Mouse (Mus musculus): Measurements from ENCODE around the gene Amigo3. TPM values are rescaled to one million over a fixed set of nuclear protein-coding genes. Genes with fewer than 3 reads are reported as not detected.
"Not testable (repeated sequence)": the region's sequence is repeated elsewhere in the genome, so short reads cannot be mapped to it uniquely, and the experiment has no call there.

Gene Amigo3
- polyA plus RNA-seq (2011; ENCODE audit: insufficient read length, low read depth, missing spikeins) = 3.0 and 3.4 TPM in 2 replicates

GRCm38 (mm10) chr9:108052885-108053664 is at the start of gene Amigo3:
TSS of gene Amigo3 (plus strand) at chr9:108053159.
- H3K27ac ChIP-seq (ENCODE audit: insufficient read depth, low read length) = no peak within 1 kb of the TSS

GRCm38 (mm10) chr9:108003531-108003890 is 49.4 kb upstream of the Amigo3 start:
- TF ChIP-seq CTCF (IDR thresholded peaks at IDR 0.05; ENCODE audit: borderline replicate concordance, insufficient read depth, low read length) (no peak), POLR2A (IDR thresholded peaks at IDR 0.05; ENCODE audit: low read depth, low read length) (peak; percentile 41)
- H3K4me3 ChIP-seq (ENCODE audit: insufficient read depth, low read length) = peak overlapping the region; percentile 90

More at GRCm38 (mm10) chr9:108052885-108053664, at the start of gene Amigo3:
- Histone ChIP-seq H3K4me1 (ENCODE audit: control insufficient read depth, insufficient read depth, low read length) (0 out of 2 replicates have a peak, but pooled peaks cover 1% of the 10 kb centered on the region), H3K4me3 (ENCODE audit: insufficient read depth, low read length) (no peak within 1 kb of the TSS)
- peak; percentile 58 for TF ChIP-seq POLR2A (IDR thresholded peaks at IDR 0.05; ENCODE audit: low read depth, low read length)
- peak; percentile 45; the same call in 1 of the 2 replicates for TF ChIP-seq CTCF (IDR thresholded peaks at IDR 0.05; ENCODE audit: borderline replicate concordance, insufficient read depth, low read length)

GRCm38 (mm10) chr9:108008041-108008440 is 44.9 kb upstream of the Amigo3 start:
- Histone ChIP-seq H3K27ac (ENCODE audit: insufficient read depth, low read length) (no peak overlapping the region), H3K4me3 (ENCODE audit: insufficient read depth, low read length) (no peak overlapping the region), H3K4me1 (ENCODE audit: control insufficient read depth, insufficient read depth, low read length) (0 out of 2 replicates have a peak, but pooled peaks cover 4% of the 10 kb centered on the region)
- TF ChIP-seq POLR2A (IDR thresholded peaks at IDR 0.05; ENCODE audit: low read depth, low read length) = no peak
- no peak for TF ChIP-seq CTCF (IDR thresholded peaks at IDR 0.05; ENCODE audit: borderline replicate concordance, insufficient read depth, low read length)

More at GRCm38 (mm10) chr9:108003531-108003890, 49.4 kb upstream of the Amigo3 start:
- Histone ChIP-seq H3K27ac (ENCODE audit: insufficient read depth, low read length) (peak overlapping the region; percentile 49; the same call in 1 of the 2 replicates), H3K4me1 (ENCODE audit: control insufficient read depth, insufficient read depth, low read length) (no peaks in the 10 kb centered on the region; the same call in 1 of the 2 replicates)

GRCm38 (mm10) chr9:108010385-108010784 is 42.6 kb upstream of the Amigo3 start:
- no peak for TF ChIP-seq POLR2A (IDR thresholded peaks at IDR 0.05; ENCODE audit: low read depth, low read length)
- 0 out of 2 replicates have a peak, but pooled peaks cover 4% of the 10 kb centered on the region for H3K4me1 ChIP-seq (ENCODE audit: control insufficient read depth, insufficient read depth, low read length)

GRCm38 (mm10) chr9:108013577-108013976 is 39.4 kb upstream of the Amigo3 start:
- H3K27ac ChIP-seq (ENCODE audit: insufficient read depth, low read length); H3K4me1 ChIP-seq (ENCODE audit: control insufficient read depth, insufficient read depth, low read length); H3K4me3 ChIP-seq (ENCODE audit: insufficient read depth, low read length): not testable (repeated sequence)

More at GRCm38 (mm10) chr9:108010385-108010784, 42.6 kb upstream of the Amigo3 start:
- Histone ChIP-seq H3K4me3 (ENCODE audit: insufficient read depth, low read length) (no peak overlapping the region), H3K27ac (ENCODE audit: insufficient read depth, low read length) (no peak overlapping the region)

- TF ChIP-seq POLR2A (IDR thresholded peaks at IDR 0.05; ENCODE audit: low read depth, low read length) = no peak
- TF ChIP-seq CTCF (IDR thresholded peaks at IDR 0.05; ENCODE audit: borderline replicate concordance, insufficient read depth, low read length) = no peak
- Histone ChIP-seq H3K4me1 (ENCODE audit: control insufficient read depth, insufficient read depth, low read length) (no peaks in the 10 kb centered on the region), H3K27ac (ENCODE audit: insufficient read depth, low read length) (no peak overlapping the region), H3K4me3 (ENCODE audit: insufficient read depth, low read length) (no peak overlapping the region)
These were observed 35.8 kb upstream of the Amigo3 start for GRCm38 (mm10) chr9:108017127-108017526.

GRCm38 (mm10) chr9:108020741-108021140 is 32.2 kb upstream of the Amigo3 start:
- no peak overlapping the region for H3K4me3 ChIP-seq (ENCODE audit: insufficient read depth, low read length)
- TF ChIP-seq CTCF (IDR thresholded peaks at IDR 0.05; ENCODE audit: borderline replicate concordance, insufficient read depth, low read length) (no peak), POLR2A (IDR thresholded peaks at IDR 0.05; ENCODE audit: low read depth, low read length) (no peak)
- H3K4me1 ChIP-seq (ENCODE audit: control insufficient read depth, insufficient read depth, low read length) = no peaks in the 10 kb centered on the region
- no peak overlapping the region for H3K27ac ChIP-seq (ENCODE audit: insufficient read depth, low read length)

GRCm38 (mm10) chr9:108023216-108023615 is 29.7 kb upstream of the Amigo3 start:
- TF ChIP-seq POLR2A (IDR thresholded peaks at IDR 0.05; ENCODE audit: low read depth, low read length) (no peak), CTCF (IDR thresholded peaks at IDR 0.05; ENCODE audit: borderline replicate concordance, insufficient read depth, low read length) (no peak)
- no peak overlapping the region for H3K27ac ChIP-seq (ENCODE audit: insufficient read depth, low read length)
- H3K4me3 ChIP-seq (ENCODE audit: insufficient read depth, low read length) = no peak overlapping the region
- H3K4me1 ChIP-seq (ENCODE audit: control insufficient read depth, insufficient read depth, low read length) = no peaks in the 10 kb centered on the region

GRCm38 (mm10) chr9:108026584-108026983 is 26.4 kb upstream of the Amigo3 start:
- H3K4me1 ChIP-seq (ENCODE audit: control insufficient read depth, insufficient read depth, low read length) = no peaks in the 10 kb centered on the region
- TF ChIP-seq CTCF (IDR thresholded peaks at IDR 0.05; ENCODE audit: borderline replicate concordance, insufficient read depth, low read length) = no peak
- TF ChIP-seq POLR2A (IDR thresholded peaks at IDR 0.05; ENCODE audit: low read depth, low read length) = no peak
- H3K27ac ChIP-seq (ENCODE audit: insufficient read depth, low read length) = no peak overlapping the region
- no peak overlapping the region for H3K4me3 ChIP-seq (ENCODE audit: insufficient read depth, low read length)

- Histone ChIP-seq H3K27ac (ENCODE audit: insufficient read depth, low read length) (no peak overlapping the region), H3K4me1 (ENCODE audit: control insufficient read depth, insufficient read depth, low read length) (no peaks in the 10 kb centered on the region), H3K4me3 (ENCODE audit: insufficient read depth, low read length) (no peak overlapping the region)
- no peak for TF ChIP-seq POLR2A (IDR thresholded peaks at IDR 0.05; ENCODE audit: low read depth, low read length)
These were observed 25.1 kb upstream of the Amigo3 start for GRCm38 (mm10) chr9:108027867-108028266.

All from embryonic fibroblast, embryonic 13.5 days (primary cell).